Mouse (Mus musculus) CD8-positive naive resting alpha-beta T cell, adult 2 months (primary cell): Measurements from ENCODE around the gene Srgap3.

Source experiments
- DNase-seq, 2 experiments: peaks; one replicate each; pipeline ENCODE4 v3.0.0; 2022; ENCODE audit warnings: low read depth in 2 of 2, low spot score in 2 of 2

Gene Srgap3

DNA sequence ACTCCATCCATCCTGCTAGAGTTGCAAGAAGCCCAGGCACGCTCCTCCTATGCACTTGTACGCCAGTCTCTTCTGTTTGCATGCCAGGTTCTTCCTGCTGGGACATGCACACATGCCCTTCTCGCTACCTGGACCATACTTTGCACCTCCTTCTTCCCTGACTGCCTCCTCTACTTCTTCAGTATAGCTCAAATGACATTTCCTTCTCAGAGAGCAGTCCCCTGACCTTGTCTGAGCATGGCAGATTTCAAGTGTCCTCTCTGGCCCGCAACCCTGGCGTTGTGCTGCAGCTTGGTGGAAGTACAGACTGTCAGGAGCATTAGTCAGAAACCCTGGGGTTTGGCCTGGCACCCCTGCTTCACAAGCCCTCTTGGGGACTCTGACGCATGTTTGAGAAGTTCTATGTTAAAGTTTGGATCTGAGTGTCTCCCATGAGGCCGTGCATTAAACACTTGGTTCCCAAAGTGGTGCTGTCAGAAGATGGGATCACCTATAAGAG, 128.6 kb downstream of the Srgap3 start:
- no peak for DNase-seq

DNA sequence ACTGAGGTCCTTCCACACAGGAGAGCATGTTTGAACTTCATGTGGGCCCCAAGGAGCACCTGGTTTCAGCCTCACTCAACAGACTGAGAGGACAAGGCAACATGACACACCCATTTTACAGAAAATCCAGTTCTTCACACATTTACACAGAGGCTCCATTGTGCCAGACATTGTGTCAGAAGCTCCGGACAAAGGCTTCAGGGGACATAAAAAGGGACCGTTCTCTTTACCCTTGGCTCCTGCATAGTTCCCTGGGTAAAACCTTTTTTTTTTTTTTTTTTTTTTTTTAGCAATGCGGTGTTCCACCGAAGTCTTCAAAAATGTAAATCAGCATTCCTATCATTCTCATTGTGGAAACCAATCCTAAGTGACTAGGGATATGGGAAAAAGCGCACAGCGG, 131.5 kb downstream of the Srgap3 start:
- no peak for DNase-seq

DNA sequence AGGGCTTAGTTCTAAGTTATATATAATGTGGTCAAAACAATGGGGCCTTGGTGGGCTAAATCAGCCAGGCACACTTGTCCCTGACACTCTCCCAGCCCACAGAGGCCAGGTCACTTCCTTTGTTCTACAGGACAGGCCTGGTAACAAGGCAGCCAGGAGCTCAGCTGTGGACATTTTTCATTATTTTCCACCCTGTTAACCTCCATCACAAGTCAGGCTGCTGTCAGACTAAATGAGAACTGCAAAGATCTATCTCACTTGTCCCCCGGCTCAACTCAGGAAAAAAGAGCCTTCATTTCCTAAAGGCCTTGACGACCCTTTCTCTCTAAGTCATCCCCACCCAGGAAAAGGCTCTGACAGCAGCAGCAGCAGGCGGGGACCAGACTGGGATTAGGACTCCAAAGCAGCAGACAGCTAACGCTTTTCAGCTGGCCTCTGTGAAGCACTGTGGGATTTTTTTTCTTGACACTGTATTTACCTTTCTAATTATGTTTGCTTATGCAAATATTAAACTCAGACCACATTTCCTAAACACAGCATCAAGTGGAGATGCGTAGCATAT, 132.5 kb downstream of the Srgap3 start:
- no peak for DNase-seq

DNA sequence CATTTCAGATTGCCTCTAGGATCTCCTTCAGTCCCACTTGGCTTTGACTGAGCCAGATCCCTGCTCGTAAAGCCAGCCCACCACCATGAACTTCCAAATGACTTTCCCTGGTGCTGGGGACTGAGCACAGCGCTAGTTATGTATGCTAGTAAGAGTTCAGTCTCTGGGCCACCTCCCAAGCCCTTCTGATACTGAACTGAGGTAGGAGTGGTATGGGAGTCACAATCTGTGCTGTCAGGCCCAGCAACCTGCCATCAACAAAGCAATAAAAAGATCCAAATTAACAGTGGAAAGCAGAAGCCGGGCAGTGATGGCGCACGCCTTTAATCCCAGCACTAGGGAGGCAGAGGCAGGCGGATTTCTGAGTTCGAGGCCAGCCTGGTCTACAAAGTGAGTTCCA, 134.2 kb downstream of the Srgap3 start:
- DNase-seq = no peak

DNA sequence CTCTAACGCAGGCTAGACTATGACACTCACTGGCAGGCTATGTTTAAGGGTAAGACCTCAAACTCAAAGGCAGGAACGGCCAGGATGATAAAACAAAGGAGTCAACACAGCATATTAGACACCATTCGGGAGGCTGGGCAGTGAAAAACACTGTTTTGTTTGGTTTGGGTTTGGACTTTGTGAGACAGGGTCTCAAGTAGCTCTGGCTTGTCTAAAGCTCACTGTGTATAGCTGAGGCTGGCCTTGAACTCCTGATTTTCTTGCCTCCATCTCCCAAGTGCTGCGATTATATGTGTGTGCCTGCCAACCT, 136.6 kb downstream of the Srgap3 start:
- DNase-seq = no peak

DNA sequence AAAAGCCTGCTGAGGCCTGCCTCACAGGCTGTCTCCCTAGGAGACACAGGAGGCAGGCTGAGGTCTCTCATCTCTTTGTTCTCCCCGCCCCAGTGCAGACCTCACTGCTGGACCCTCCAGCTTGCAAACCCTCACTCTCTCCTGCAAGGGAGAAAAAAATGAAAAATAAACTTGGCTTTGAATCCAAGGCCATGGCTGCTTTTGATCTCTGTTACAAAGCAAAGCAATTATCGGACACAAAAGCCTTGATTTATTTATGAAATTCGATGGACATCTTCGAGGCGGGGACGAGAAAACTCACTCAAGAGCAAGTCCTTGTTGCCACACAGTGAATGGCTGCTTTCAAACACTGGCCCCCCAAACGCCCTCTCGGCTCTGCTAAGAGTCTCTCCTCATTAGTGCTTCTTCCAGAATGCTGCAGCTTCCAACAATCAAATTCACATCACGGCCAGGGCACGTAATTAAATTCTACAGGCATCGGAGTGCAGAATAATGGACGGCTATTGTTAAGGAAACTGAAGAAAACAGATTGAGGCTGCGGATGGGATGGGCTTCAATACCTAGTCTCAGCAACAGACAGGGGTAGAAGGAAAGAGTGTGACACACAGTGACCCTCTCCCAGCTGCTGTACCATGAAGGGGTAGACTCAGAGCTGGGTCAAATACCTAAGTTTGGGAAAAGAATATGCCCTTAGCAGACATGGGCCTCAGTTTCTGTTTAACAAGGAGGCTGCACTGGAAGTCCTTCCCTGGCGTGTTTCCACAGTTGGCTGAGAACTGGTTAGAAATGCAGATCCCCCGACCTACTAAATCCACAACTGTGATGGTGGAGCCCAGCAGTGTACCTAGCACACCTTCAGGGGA, 137.2 kb downstream of the Srgap3 start:
- DNase-seq = no peak

DNA sequence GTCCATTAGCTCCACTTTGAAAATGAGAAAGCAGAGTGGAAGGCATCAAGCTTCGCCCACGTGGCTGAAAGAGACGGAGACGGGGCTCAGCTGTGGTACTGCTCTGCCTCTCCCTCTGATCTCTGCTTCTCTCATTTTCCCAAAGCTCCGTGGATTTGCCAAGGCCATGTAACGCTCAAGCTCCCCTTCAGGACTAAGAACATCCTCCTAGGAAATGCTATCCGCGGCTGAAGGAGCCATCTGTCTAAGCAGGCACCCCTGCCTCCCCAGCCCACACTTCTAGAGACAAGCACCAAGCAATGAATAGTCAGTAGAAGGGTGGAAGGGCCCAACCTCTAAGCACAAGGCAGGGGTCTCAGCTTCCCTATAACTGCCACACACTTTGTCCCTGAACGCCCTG, 138.3 kb downstream of the Srgap3 start:
- no peak for DNase-seq

DNA sequence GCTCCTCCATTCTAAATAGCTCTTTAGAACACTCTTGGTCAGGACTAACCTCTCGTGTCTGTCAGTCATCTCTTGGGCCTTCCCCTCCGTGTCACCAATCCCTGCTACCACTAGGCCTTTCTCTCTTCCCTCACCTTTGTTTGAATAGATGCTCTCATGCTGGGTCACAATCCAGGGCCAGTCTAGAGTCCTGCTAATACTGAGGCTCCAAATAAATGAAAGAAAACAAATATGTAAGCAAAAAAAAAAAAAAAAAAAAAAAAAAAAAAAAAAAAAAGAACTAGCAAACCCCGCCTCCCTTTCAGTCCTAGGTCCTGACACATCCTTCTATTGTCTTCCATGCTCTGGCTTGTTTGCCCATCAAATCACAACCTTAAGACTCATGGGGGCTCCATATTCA, 145.1 kb downstream of the Srgap3 start:
- no peak for DNase-seq

DNA sequence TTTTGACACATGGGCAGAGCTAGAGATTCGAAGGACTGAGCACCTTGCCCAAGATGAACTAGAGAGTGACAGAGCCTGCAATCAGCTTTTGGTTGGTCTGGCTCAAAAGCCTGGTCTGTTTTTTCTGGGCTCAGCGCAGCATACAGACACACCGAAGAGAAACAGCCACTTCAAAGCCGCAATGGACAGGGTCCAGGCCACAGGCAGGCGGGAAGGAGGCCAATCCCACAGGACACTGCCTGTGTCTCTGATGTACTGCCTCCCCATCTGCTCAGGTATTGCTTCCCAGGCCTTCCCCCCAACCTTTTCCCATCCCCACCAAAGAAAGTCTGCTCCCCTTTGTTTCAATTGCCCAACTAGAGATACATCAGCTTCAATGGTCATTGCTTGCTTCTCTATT, 148.7 kb downstream of the Srgap3 start:
- DNase-seq = no peak

DNA sequence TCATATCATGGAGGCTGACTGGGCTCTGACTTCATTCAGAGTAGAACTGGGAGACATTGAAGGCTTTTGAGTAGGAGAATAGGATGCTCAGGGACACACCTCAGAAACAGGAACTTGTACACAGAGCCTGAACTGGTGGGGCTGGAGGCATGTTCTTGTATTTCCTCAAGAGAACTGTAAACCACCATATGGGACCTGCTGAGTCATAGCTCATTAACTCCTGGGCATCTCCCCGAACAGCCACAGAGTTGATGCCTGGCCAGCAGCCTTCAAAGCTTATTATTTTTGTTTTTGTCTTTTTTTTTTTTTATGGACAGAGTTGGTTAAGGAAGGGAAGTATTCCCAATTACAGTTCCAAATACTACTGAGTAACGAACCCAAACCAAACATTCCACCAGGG, 150.5 kb downstream of the Srgap3 start:
- no peak for DNase-seq

DNA sequence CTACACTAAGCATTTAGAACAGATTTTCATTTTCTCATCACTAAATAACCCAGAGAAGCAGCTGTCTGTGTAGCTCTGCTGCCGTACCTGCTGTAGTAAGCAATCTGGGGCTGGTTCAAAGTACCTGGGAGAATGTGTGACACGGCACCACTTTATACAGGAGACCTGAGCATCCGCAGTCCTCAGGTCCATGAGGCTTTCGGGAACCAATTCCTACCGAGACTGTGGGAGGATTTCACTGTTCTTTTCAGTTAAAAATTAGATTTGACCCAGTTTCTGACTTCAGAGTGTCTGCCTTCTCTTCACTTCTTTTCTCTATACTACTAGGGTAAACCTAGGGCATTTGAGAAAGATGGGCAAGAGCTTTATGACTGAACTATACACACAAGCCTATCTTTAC, 153.2 kb downstream of the Srgap3 start:
- no peak for DNase-seq

DNA sequence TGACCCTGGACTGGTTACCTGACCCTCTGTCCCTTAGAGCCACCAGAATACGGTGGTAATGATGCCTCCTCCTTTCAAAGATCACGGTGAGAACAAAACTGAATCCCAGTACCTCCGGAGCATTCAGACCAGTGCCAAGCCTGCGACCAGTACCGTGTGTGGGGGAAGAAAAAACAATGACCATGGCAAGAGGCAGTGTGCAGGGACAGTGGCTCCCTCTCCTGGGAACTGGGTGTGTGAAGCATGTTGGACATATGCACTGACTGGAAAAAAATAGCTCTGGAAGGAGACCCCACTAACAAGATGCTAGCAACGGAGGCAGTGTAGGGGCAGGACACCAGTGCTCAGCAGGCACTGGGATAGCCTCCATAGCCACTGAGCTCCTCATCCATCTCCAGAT, 157.2 kb downstream of the Srgap3 start:
- DNase-seq = no peak

DNA sequence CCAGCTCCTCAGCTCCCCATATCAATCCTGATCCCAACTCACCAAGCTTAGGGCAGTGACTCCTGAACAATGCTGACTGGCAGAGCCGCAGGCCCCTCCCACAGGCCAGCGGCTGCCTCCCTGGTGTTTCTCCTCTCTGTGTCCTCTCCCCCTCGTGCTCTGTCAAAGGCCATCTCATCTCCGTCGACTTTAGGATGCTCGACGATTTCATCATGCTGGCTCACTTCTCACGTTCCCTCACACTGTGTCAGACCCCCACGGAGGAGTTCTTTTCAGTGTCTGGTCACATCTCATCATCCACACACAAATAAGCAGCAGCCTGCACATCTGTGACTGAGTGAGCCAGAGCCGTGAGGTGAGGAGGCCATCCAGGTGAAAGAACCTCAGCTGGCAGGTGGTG, 158.4 kb downstream of the Srgap3 start:
- DNase-seq = no peak

DNA sequence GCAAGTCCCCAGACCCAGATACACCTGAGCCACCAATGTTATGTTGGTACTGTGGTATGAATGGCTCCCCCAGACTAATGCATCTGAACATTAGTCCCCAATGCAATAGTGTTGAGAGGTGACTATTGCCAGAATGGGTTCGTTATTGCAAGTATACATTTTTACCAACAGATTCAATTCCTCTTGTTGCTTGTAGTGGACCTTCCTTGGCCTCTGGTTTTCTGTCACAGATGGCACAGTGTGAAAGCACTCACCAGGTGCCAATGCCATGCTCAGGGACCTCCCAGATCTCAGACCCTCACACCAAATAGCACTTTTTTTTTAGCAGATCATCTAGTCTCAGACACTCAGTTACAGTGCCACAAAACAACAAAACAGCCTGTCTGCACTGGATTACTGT, 158.9 kb downstream of the Srgap3 start:
- DNase-seq = no peak

DNA sequence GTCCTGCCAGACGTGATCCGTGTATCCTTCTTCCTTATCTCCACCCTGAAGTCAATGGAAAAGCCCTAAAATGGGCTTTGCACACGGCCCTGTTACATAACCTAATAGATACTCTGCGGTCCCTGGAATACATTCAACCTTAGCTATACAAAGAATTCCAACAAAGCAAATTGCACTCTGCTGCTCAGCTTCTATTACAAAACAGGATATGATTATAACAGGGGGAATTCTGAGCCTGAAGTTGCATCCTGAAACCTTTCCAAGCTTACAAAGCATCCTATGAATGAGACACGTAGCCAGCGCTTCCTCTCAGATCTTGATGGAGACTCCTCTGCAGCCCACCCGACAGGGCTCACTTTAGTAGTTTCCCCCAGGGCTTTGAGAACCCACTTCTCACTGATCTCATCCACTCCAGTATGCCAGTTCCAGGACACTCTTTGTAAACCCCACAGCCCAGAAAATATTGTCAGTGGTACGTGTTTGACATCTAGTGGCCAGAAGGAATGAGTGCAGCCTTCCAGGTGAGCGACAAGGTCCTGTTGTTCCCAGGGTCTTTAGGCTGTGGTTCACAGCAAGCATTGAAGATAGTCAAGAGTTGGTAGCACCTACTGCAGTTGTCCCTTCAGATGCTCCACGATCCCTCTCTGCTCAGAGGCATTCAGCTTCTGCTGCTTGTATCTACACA, 165.5 kb downstream of the Srgap3 start:
- no peak for DNase-seq

DNA sequence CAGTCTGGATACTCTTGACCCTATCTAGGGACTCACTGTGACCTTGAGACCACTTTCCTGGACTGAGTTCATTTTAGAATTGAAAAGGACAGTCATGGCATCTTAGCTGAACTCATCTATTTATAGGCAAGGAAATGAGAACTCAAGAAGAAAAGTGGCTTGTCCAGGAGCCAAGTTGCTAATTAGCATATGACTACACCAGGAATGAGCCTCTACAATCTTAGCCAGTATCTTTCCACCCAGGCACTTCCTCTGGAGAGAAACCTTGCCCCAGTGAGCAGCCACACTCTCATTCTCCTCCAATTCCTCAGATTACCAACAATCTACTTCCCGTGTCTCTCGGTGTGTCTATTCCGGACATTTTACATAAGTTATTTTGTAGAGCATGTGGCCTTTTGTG, 168.9 kb downstream of the Srgap3 start:
- no peak for DNase-seq

DNA sequence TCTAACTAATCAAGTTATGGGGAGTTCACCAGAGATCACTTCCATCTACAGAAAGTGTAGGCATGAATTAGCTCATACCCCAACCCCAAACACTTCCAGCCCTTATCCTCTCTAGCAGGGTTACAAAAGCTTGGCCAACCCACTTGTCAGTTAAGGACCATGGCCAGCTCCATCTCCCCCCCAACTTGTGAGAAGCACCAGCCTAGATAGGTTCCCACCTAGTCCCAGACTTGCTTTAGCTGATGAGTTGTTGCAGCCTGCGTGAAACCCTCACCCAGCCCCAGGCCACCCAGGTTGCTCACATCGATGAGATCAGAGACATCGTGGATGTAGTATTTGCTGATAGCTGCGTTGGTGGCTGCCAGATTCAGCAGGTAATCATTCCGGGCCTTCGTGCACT, 170.3 kb downstream of the Srgap3 start:
- no peak for DNase-seq

DNA sequence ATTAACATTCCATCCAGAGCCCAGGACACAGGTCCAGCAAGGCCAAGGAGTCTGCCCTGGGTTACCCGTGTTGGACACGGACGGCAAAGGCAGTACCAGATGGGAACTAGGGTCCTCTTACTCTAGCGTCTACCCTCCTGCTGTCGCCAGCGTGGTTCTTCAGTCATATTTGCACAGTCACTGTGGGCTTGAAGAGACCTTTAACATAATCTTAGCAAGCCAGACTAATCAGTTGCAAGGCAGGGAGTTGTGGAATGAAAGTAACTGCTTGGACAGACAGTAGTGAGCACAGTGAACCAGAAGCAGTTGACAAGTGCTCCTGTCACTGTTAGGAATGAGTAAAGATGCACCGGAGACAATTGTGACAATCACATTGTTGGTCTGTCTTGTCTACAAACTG, 173.3 kb downstream of the Srgap3 start:
- no peak for DNase-seq

DNA sequence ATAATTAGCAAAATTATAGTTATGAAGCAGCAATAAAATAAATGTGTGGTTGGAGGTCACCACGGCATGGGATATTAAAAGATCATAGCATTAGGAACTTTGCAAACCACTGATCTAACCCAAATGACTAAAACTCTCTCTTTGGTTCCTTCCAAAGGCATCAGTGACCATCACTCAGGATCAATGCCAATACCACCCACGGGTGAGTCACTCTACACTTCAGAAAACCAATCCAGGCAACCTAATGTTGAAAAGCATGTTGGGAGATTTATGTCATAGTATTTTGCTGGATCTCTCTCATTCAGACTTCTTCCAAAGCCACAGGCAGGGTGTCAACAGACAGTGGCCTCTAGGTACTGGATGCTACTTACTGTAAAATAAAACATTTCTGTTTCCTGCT, 176.1 kb downstream of the Srgap3 start:
- no peak for DNase-seq

DNA sequence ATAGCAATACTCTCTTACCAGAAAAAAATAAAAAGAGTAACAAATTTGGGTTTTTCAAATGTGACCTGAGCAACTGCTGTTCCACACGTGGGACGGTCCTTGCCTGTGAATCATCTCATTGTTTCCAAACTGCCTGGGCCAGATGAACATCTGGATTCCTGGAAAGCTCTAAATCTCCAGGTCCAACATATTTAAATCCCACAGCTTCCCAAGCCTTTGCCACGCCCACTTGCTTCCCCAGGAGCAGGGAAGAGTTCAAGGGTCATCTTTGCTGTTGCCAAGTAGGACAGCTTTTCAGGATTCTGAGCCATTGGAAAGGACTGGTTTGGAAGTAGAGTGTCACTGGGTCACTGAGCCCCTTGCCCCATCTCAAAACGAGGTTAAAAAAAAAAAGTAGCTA, 188.5 kb downstream of the Srgap3 start:
- DNase-seq = no peak

DNA sequence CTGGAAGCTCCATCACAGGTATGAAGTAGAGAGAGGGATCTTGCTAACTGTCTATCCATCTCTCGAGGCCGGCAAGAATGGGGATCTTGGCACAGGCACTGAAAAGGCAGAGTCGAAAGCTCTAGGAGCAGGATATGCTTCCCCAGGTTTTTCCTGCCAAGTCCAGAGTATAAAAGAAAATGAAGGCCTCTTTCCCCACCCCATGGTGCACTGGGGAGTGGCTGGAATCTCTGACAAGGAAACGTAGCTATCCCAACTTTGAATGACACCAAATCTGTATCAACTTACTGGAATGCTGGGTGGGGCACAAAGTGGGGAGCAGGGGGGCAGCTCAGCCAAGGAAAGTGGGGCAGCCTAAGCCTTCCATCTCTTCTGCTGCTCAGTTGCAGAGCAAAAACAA, 190.2 kb downstream of the Srgap3 start:
- DNase-seq = no peak

DNA sequence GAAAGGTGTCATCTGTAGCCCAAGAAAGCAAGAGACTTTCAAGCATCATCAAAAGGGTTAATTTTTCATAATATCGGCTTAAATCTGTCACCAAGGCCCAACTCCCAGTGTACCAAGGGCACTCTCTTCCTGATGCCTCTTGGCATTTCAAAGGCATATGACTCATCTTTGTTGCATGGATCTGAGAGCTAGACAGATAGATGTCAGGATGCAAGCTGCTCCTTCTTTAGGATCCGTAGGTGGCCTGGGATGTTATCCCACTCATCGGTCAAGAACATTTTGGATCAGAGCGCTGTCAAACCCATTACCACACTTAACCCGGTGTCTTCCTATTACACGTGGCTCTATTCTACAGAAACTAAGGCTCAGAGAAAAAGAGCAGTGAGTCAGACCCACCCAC, 192.1 kb downstream of the Srgap3 start:
- DNase-seq = no peak

DNA sequence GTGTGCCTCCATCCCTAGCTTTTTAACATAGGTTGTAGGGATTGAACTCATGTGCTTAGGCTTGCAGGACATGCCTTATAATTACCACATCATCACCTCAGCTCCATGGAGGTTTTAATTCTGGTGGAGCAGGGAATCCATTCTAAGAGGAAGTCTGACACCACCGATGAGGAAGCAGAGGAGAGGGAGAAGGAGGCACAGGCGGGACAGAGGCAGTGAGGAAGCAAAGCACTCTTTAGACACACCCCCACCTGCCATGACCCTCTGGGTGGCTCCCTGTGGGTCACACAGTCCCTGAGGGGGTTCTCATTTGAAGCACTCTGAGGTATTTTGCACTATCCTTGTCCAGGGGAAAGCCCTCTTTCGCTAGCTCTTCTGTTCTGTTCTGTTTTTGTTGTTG, 194.5 kb downstream of the Srgap3 start:
- no peak for DNase-seq
